Mouse (Mus musculus) lung, adult 2 months (tissue): ENCODE measurements around the gene Hscb.

ENCODE experiments used
- CTCF ChIP-seq: fragments of 200-500 bp; IDR thresholded peaks from 2 replicates; pipeline ENCODE4 v1.5.1; 2011; ENCODE audit warnings: mild to moderate bottlenecking, low read length, control low read depth; ENCODE audit not compliant: insufficient read depth
- POLR2A ChIP-seq: fragments of 200-500 bp; IDR thresholded peaks from 2 replicates; pipeline ENCODE4 v1.6.1; 2011; ENCODE audit warnings: low read depth, mild to moderate bottlenecking, control low read depth, low read length, borderline replicate concordance; ENCODE audit errors: extremely low read depth

GRCm38 (mm10) chr5:110802809-110803208, 36.8 kb downstream of the Hscb start:
- TF ChIP-seq POLR2A (no peak), CTCF (no peak)
